Mouse (Mus musculus): ENCODE measurements around the gene Rasd1. TPM values are rescaled to one million over a fixed set of nuclear protein-coding genes. Genes with fewer than 3 reads are reported as not detected.

Rasd1 gene
- 3.3 and 4.2 TPM in 2 replicates for polyA plus RNA-seq (2015; fragmentation: Nextera tagmentation; extraction: Ambion mirVana)

DNA sequence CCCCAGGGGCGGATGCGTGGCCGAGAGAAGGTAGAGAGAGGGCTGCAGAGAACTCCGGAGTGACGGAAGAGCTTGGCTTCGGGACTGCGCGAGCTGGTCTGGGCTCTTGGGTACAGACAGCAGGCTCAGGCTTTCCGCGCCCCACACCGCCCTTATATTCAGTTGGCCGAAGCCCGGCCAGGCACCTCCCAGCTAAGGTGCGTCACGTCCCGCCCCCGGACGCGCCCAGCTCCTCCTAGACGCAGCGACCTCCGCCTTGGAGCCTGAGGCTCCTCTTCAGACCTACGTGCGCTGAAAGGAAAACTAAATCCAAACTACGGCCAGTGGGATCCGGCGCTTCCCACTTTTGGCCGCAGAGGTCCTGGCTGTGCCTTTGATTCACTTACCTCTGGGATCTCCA is at the start of gene Rasd1:
Rasd1 (minus strand) TSS at position 127 of the 400 bp plus-strand sequence.
- Histone ChIP-seq H3K4me2 (replicated peaks; ENCODE audit: low read depth, low read length) (peak within 1 kb of the TSS; percentile 73), H3K27me3 (ENCODE audit: insufficient read depth, low read length) (peaks cover 11% of the 10 kb centered on the region), H3K27ac (ENCODE audit: low read length) (peak within 1 kb of the TSS; percentile 80), H3K9ac (replicated peaks; ENCODE audit: low read length) (peak within 1 kb of the TSS; percentile 74), H3K4me3 (ENCODE audit: low read length) (peak within 1 kb of the TSS; percentile 52), H3K9me3 (ENCODE audit: low read length) (no peaks in the 10 kb centered on the region), H3K4me1 (ENCODE audit: insufficient read depth, low read length) (peaks cover 29% of the 10 kb centered on the region), H3K36me3 (ENCODE audit: insufficient read depth, low read length) (peaks cover 18% of the 10 kb centered on the region)
- under 1% methylated on average over 28 of the region's 28 CpGs for whole genome bisulfite sequencing
- ATAC-seq (ENCODE audit: low FRiP score, low TSS enrichment) = peak; percentile 89

DNA sequence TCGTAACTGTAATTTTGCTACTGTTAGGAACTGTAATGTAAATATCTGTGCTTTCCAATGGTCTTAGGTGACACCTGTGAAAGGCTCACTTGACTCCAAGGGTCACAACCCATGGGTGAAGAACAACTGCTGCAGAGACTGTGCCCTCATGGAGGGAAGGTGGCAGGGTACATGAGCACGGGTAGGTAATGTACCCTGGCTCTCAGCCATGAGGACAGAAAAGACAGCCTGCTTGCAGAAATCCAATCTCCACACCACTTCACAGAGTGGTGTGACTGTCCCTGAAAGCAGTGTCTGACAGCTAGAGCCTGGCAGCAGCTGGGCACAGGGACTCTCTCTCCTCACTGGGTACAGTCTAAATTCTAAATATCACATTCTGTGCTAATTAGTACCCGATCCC is 46.8 kb upstream of the Rasd1 start:
- no peaks in the 10 kb centered on the region for H3K36me3 ChIP-seq (ENCODE audit: insufficient read depth, low read length)
- H3K27me3 ChIP-seq (ENCODE audit: insufficient read depth, low read length) = no peaks in the 10 kb centered on the region
- no peaks in the 10 kb centered on the region for H3K9me3 ChIP-seq (ENCODE audit: low read length)
- H3K4me1 ChIP-seq (ENCODE audit: insufficient read depth, low read length) = 0 out of 2 replicates have a peak, but pooled peaks cover 2% of the 10 kb centered on the region
- no peak for ATAC-seq (ENCODE audit: low FRiP score, low TSS enrichment)
- no peak overlapping the region for H3K27ac ChIP-seq (ENCODE audit: low read length)
- no peak overlapping the region for H3K9ac ChIP-seq (replicated peaks; ENCODE audit: low read length)
- no peak overlapping the region for H3K4me2 ChIP-seq (replicated peaks; ENCODE audit: low read depth, low read length)
- 82% methylated on average over 3 of the region's 3 CpGs for WGBS
- no peak overlapping the region for H3K4me3 ChIP-seq (ENCODE audit: low read length)

DNA sequence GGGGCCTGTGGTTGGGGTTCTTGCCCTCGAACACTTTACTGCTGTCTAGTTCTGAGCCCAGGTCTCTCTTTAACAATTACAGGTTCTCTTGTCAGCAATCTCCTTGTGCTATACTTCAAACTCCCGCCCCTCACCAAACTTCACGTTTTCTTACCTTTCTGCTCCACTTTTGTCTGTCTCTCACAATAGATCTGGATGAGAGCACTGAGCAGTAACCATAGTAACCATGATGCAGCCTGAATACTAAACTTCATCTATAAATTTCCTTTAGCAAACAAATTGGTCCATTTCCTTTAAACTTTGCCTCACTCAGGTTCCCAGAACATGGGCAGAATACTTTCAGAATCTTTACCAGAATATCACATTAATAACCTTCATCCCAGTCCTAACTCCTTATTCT is 44.7 kb upstream of the Rasd1 start:
- H3K9me3 ChIP-seq (ENCODE audit: low read length) = no peaks in the 10 kb centered on the region
- no peaks in the 10 kb centered on the region for H3K4me1 ChIP-seq (ENCODE audit: insufficient read depth, low read length)
- no peak overlapping the region for H3K27ac ChIP-seq (ENCODE audit: low read length)
- H3K36me3 ChIP-seq (ENCODE audit: insufficient read depth, low read length) = no peaks in the 10 kb centered on the region
- no peak overlapping the region for H3K4me3 ChIP-seq (ENCODE audit: low read length)
- no peak overlapping the region for H3K9ac ChIP-seq (replicated peaks; ENCODE audit: low read length)
- no peak for ATAC-seq (ENCODE audit: low FRiP score, low TSS enrichment)
- 80% methylated on average over 3 of the region's 3 CpGs for WGBS
- no peak overlapping the region for H3K4me2 ChIP-seq (replicated peaks; ENCODE audit: low read depth, low read length)
- no peaks in the 10 kb centered on the region for H3K27me3 ChIP-seq (ENCODE audit: insufficient read depth, low read length)

DNA sequence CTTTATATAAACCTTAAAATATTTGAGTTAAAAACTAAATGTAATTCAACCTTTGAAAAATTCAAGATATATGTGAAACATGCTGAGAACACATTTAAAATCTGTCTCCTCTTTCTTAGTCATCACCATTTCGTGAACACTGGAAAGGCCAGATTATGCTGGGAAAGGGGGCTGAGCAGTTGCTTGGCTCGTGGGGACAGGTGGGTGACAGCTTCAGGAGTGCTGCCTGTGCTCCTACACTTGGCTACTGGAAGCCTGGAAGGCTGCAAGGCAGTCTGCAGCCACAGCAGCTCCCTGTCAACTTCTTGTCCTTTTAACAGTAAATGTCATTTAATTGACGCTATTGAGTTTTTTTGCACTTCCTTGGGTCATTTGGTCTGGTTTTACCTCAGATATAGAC is 41.1 kb upstream of the Rasd1 start:
- 63% methylated on average over 3 of the region's 3 CpGs for WGBS
- no peak for ATAC-seq (ENCODE audit: low FRiP score, low TSS enrichment)
- no peak overlapping the region for H3K4me3 ChIP-seq (ENCODE audit: low read length)
- no peaks in the 10 kb centered on the region for H3K27me3 ChIP-seq (ENCODE audit: insufficient read depth, low read length)
- no peaks in the 10 kb centered on the region for H3K4me1 ChIP-seq (ENCODE audit: insufficient read depth, low read length)
- no peak overlapping the region for H3K27ac ChIP-seq (ENCODE audit: low read length)
- no peaks in the 10 kb centered on the region for H3K36me3 ChIP-seq (ENCODE audit: insufficient read depth, low read length)
- no peaks in the 10 kb centered on the region for H3K9me3 ChIP-seq (ENCODE audit: low read length)
- no peak overlapping the region for H3K4me2 ChIP-seq (replicated peaks; ENCODE audit: low read depth, low read length)
- no peak overlapping the region for H3K9ac ChIP-seq (replicated peaks; ENCODE audit: low read length)

DNA sequence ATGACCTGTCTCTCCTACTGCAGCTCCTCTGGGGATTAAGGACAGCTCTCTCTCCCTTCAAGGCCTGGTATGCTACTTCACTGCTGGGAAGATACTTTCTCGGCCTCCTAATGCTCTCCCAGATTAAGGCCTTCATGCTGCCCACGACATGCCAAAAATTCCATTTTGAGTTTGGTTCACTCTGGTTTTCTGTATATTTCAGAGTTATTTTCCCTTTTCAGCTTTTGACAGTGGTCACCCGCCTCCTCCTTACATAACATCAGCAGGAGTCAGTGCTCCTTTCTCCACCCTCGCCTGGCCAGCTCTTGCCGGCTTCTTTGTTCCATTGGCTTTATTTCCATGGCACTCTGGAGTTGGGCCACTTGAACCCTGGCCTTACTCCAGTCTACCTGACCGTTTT is 40.0 kb upstream of the Rasd1 start:
- H3K9ac ChIP-seq (replicated peaks; ENCODE audit: low read length) = no peak overlapping the region
- H3K27ac ChIP-seq (ENCODE audit: low read length) = no peak overlapping the region
- ATAC-seq (ENCODE audit: low FRiP score, low TSS enrichment) = no peak
- H3K36me3 ChIP-seq (ENCODE audit: insufficient read depth, low read length) = no peaks in the 10 kb centered on the region
- no peaks in the 10 kb centered on the region for H3K4me1 ChIP-seq (ENCODE audit: insufficient read depth, low read length)
- WGBS = 86% methylated on average over 6 of the region's 6 CpGs
- H3K9me3 ChIP-seq (ENCODE audit: low read length) = no peaks in the 10 kb centered on the region
- no peaks in the 10 kb centered on the region for H3K27me3 ChIP-seq (ENCODE audit: insufficient read depth, low read length)
- no peak overlapping the region for H3K4me3 ChIP-seq (ENCODE audit: low read length)
- H3K4me2 ChIP-seq (replicated peaks; ENCODE audit: low read depth, low read length) = no peak overlapping the region

DNA sequence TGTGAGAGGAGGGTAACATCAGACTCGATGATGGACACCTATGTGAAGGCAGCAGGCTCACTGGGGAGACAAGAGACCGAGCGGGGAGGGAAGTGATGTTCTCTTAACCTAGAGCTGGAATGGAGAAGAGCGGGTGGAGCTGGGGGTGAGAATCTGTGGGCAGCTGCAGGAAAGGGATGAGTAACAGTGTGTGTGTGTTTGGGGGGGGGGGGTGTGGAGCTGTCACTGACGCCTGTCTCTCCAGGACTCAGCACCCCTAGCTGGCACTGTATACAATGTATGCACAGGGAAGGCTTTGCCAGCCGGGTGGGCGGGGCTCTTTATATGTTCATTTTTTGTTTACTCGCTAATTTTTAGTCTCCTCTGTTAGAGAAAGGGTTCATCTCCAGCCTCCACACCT is 39.1 kb upstream of the Rasd1 start:
- Histone ChIP-seq H3K4me1 (ENCODE audit: insufficient read depth, low read length) (no peaks in the 10 kb centered on the region), H3K27me3 (ENCODE audit: insufficient read depth, low read length) (no peaks in the 10 kb centered on the region)
- 85% methylated on average over 8 of the region's 8 CpGs for WGBS

DNA sequence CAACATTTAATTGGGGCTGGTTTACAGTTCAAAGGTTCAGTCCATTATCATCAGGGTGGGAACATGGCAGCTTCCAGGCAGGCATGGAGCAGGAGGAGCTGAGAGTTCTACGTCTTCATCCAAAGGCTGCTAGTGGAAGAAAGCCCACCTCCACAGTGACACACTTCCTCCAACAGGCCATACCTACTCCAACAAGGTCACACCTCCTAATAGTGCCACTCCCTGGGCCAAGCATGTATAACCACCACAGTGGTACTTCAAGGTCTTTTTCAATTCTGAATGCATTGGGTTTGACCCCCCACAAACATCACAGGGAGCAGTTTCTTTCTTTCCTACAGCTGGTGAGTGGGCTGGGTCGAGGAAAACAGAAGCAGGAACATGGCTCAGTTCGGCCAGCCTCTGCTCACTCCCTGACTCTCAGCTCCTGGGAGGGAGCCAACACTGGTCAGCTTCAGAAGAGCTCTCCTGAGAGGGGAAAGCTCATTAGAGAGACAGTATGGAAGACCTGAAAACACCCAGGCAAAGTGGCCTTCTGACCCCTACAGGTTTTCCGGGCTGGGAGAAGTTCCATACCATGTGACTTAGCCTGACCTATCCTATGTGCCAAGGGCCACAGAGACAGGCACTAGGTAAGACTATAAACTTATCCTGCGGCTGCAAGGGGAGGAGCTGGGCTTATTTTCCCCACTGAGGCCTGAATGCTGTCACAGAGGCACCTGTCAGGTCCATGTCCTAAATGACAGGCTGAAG is 36.7 kb upstream of the Rasd1 start:
- Histone ChIP-seq H3K27me3 (ENCODE audit: insufficient read depth, low read length) (no peaks in the 10 kb centered on the region), H3K4me1 (ENCODE audit: insufficient read depth, low read length) (no peaks in the 10 kb centered on the region), H3K9me3 (ENCODE audit: low read length) (no peaks in the 10 kb centered on the region), H3K4me3 (ENCODE audit: low read length) (no peak overlapping the region), H3K27ac (ENCODE audit: low read length) (no peak overlapping the region), H3K9ac (replicated peaks; ENCODE audit: low read length) (no peak overlapping the region), H3K4me2 (replicated peaks; ENCODE audit: low read depth, low read length) (no peak overlapping the region), H3K36me3 (ENCODE audit: insufficient read depth, low read length) (no peaks in the 10 kb centered on the region)
- WGBS = 75% methylated on average over 5 of the region's 5 CpGs
- ATAC-seq (ENCODE audit: low FRiP score, low TSS enrichment) = no peak

More for the DNA sequence above, 39.1 kb upstream of the Rasd1 start:
- Histone ChIP-seq H3K9ac (replicated peaks; ENCODE audit: low read length) (no peak overlapping the region), H3K4me2 (replicated peaks; ENCODE audit: low read depth, low read length) (no peak overlapping the region), H3K9me3 (ENCODE audit: low read length) (no peaks in the 10 kb centered on the region), H3K36me3 (ENCODE audit: insufficient read depth, low read length) (no peaks in the 10 kb centered on the region), H3K4me3 (ENCODE audit: low read length) (no peak overlapping the region), H3K27ac (ENCODE audit: low read length) (no peak overlapping the region)
- ATAC-seq (ENCODE audit: low FRiP score, low TSS enrichment) = no peak

DNA sequence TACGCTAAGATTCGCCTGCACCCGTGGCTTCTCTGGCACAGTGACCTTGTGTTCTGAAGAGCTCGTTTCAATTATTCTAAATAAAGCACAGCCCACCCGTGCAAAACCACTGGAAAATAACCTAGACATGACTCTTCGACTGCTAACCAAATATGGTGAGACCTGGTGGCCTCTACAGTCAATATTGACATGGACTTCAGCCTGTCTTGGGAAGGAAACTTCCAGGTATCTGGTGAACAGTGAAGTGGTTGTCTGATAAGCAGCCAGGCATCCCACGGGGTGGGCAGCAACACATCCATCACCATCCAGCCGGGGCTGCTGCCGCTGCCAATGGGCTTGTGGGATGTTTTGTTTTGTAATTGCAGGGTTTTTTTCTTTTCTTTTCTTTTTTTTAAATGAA is 29.6 kb upstream of the Rasd1 start:
- H3K4me1 ChIP-seq (ENCODE audit: insufficient read depth, low read length) = no peaks in the 10 kb centered on the region
- H3K9me3 ChIP-seq (ENCODE audit: low read length) = no peaks in the 10 kb centered on the region
- 48% methylated on average over 9 of the region's 9 CpGs for WGBS
- no peaks in the 10 kb centered on the region for H3K36me3 ChIP-seq (ENCODE audit: insufficient read depth, low read length)
- ATAC-seq (ENCODE audit: low FRiP score, low TSS enrichment) = no peak
- H3K4me2 ChIP-seq (replicated peaks; ENCODE audit: low read depth, low read length) = no peak overlapping the region
- no peak overlapping the region for H3K27ac ChIP-seq (ENCODE audit: low read length)
- H3K4me3 ChIP-seq (ENCODE audit: low read length) = no peak overlapping the region
- no peak overlapping the region for H3K9ac ChIP-seq (replicated peaks; ENCODE audit: low read length)
- H3K27me3 ChIP-seq (ENCODE audit: insufficient read depth, low read length) = no peaks in the 10 kb centered on the region

DNA sequence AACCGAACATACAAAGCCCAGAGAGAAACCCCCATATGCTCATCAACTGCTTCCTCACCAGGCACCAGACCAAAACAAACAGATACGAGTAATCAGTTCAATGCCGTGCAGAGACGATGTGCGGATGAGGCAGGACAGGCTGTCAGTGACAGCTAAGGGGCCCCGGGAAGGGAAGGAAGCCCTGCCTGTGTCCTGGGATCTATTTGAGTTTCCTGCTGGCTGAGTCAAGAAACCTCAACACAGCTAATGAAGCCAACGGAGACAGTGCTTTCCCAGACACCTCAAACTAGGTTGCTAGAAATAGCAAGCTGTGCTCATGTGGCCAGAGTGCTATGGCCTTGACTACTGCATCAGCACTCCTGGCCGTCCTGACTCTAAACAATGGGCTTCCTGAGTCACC is 26.6 kb upstream of the Rasd1 start:
- ATAC-seq (ENCODE audit: low FRiP score, low TSS enrichment) = no peak
- no peaks in the 10 kb centered on the region for H3K36me3 ChIP-seq (ENCODE audit: insufficient read depth, low read length)
- H3K4me3 ChIP-seq (ENCODE audit: low read length) = no peak overlapping the region
- H3K4me1 ChIP-seq (ENCODE audit: insufficient read depth, low read length) = no peaks in the 10 kb centered on the region
- H3K9me3 ChIP-seq (ENCODE audit: low read length) = no peaks in the 10 kb centered on the region
- no peaks in the 10 kb centered on the region for H3K27me3 ChIP-seq (ENCODE audit: insufficient read depth, low read length)
- WGBS = 49% methylated on average over 8 of the region's 8 CpGs
- no peak overlapping the region for H3K4me2 ChIP-seq (replicated peaks; ENCODE audit: low read depth, low read length)
- no peak overlapping the region for H3K27ac ChIP-seq (ENCODE audit: low read length)
- no peak overlapping the region for H3K9ac ChIP-seq (replicated peaks; ENCODE audit: low read length)

DNA sequence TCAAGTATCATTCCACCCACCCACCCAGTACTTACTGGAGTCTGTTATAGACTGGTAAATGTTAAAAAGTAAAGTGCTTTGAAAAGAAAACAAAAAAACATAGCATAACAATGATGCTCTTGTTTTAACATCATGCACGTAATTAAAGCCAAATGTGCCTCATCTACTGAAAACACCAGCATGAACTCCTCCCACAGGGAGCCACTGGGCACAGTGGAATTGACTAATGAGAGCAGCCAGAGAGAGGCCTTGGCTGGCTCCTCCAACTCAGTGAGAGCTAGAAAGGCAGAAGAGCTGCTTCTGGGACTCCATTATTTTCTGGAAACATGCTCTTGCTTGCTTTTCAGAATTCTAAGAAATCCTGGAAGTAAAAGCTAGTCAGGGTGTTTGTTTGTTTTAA is 24.7 kb upstream of the Rasd1 start:
- no peaks in the 10 kb centered on the region for H3K36me3 ChIP-seq (ENCODE audit: insufficient read depth, low read length)
- no peaks in the 10 kb centered on the region for H3K27me3 ChIP-seq (ENCODE audit: insufficient read depth, low read length)
- no peak overlapping the region for H3K27ac ChIP-seq (ENCODE audit: low read length)
- H3K4me3 ChIP-seq (ENCODE audit: low read length) = no peak overlapping the region
- WGBS = 68% methylated on average over 1 of the region's 1 CpGs
- H3K9me3 ChIP-seq (ENCODE audit: low read length) = no peaks in the 10 kb centered on the region
- H3K4me1 ChIP-seq (ENCODE audit: insufficient read depth, low read length) = no peaks in the 10 kb centered on the region
- H3K4me2 ChIP-seq (replicated peaks; ENCODE audit: low read depth, low read length) = no peak overlapping the region
- no peak for ATAC-seq (ENCODE audit: low FRiP score, low TSS enrichment)
- no peak overlapping the region for H3K9ac ChIP-seq (replicated peaks; ENCODE audit: low read length)
